Mouse (Mus musculus) B cell, adult 62 days (primary cell): ENCODE measurements around the gene Ttc1. TPM values are rescaled to one million over a fixed set of nuclear protein-coding genes. Genes with fewer than 3 reads are reported as not detected.

ENCODE experiments used
- total RNA-seq: library from RNA; stranded (reverse); gene quantifications from 4 replicates; pipeline ENCODE4 v1.2.4, GENCODE M21; 2023

Gene Ttc1
- 44.0 to 53.1 TPM (median 50.5 TPM) in 4 replicates for total RNA-seq

GRCm38 (mm10) chr11:43747233-43748226, at the start of gene Ttc1:
Ttc1 (minus strand) TSS chr11:43748008.

GRCm38 (mm10) chr11:43681472-43682414, 66.1 kb downstream of the Ttc1 start, which contains the start of gene Pwwp2a:
Pwwp2a (plus strand) TSS chr11:43681998.

Other genes with a start within 250 kb of the Ttc1 start
- gene Ccnjl, start 219.2 kb downstream of the Ttc1 start, total RNA-seq = not detected in 4 replicates
- gene 4933415A04Rik, start 161.0 kb downstream of the Ttc1 start, total RNA-seq = not detected in 4 replicates
- gene Fabp6, start 146.5 kb downstream of the Ttc1 start, total RNA-seq = not detected in 4 replicates
- 57.1 to 67.0 TPM (median 61.6 TPM) in 4 replicates for gene Pwwp2a, start 66.0 kb downstream of the Ttc1 start, total RNA-seq
- gene Adra1b, start 153.2 kb upstream of the Ttc1 start, total RNA-seq = not detected in 4 replicates